Mouse (Mus musculus) T-cell, adult 2 months (primary cell): ENCODE measurements around the gene Disp1.

ENCODE experiments used
- DNase-seq: peaks from one replicate; pipeline ENCODE4 v3.0.0; 2022; ENCODE audit warnings: low spot score

Gene Disp1

DNA sequence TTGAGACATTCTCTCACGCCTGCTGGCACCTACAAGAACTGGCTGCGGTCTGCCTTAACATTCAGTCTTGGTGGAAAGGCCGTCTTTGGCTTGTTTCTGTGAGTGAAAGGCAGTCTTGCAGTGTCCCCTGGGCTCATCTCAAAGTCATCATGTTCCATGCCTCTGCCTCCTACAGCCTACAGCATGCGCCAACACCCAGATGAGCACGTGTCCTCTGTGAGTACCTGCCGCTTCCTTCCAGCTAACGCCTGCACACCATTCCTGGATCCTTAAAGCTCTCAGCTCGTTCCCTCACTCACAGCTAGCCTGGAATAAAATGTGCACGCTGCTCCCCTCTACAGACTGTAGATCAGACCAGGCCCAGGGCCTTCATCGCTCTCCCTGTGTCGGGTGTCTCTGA, 60.3 kb downstream of the Disp1 start:
- DNase-seq: no peak

DNA sequence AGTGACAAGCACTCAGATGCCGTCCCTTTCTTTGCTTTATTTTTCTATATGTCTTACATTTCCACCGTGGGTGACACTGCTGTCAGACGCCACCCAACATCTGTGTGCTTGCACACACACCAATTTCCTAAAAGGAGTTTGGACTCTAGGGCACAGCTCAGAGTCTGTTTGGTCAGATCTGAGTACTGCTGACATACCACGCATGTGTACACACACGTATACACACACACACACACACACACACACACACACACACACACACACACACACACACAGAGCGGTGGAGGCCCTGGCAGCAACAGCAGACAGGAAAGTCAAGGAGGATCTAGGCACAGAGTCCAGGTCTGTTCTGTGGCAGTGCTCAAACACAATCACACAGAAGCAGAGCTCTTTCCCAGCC, 61.1 kb downstream of the Disp1 start:
- DNase-seq: no peak

DNA sequence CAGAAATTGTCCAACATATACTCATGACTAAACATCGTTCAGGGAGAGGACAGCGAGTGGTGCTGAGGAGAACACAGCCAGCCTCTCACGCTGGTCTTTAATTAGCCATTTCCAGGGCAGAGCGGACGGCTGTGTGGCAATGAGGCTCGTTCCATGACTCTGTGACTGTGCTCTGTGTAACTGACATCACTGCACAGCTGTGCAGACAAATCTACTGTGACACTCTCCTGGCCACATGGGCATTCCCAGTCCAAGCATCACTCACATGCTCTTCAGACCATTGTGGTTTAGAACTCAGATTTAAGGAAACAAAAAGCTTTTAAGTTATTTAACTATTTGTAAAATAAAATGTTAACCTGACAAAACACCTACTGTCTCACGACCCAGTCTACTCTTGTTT, 62.1 kb downstream of the Disp1 start:
- no peak for DNase-seq

DNA sequence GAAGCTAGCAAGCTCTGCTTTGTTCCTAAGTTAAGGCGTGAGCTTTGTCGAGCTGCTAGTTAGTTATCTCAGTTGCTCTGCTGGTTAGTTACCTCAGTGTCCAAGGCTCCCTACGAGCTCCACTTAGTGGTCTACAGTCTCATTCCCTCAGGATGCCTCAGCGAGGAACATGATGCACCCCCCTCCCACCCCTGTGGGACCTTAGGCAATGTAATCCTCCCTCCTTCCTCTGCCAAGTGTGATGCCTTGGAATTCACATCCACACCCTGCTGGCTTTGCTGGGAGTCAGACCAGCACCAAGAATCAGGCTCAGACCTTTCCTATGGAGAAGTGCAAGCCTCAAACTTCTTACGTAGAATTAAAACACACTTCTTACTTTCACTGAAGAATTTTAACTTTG, 65.7 kb downstream of the Disp1 start:
- DNase-seq: no peak

DNA sequence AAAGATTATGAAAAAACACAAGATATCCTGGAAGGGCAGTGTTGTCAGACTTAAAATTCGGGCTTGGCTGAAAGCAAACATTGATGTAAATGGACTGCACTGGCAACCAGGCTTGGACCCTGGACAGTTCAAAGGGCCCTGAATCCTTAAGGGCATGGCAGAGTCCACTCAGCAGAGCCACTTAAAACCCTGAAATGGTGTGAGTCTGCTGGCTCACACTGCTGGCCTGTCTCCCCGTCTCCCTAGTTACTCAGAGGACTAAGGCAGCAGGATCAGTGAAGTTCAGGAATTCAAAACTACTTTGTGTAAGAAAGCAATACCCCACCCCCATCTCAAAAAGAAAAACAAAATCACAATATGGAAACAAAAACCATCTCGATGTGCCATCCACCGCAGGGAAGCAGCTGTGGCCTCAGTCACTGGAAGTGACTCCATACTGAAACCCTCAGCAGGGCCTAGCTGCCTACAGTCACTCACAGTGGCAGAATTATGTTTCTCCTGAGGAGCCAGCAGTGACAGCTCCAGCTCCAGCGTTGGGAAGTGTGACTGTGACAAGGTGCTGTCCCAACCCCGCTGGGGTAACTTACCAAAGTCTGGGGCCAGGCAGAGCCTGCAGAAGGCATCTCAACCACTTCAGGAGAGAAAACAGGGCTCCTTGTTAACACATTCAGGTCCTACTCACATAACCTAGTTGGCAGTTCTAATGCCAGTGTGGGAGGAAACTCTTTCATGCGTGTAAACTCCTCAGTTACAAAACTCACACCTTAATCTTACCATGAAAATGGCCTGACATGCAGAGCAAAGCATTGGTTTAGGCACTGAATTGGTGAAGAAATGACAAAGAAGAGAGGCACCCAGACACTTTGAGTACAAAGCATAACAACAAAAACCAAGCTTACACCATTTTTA, 66.8 kb downstream of the Disp1 start:
- no peak for DNase-seq

DNA sequence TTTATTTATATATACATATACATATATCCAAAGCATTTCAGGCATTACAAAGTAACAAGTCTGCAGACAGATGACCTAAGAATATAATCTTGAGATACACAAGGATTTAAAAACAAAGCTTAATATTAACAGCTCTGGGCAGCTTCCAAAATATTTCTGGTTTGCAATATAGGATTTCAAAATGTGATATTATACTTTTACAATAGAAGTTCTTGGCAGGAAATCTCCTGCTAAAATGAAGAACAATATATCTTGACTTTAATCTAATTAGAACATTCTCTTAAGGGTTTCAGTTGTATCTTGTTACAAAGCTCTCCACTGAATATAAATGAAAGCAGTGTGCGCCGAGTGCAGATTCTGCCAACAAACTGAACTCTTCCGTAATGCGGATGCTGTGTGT, 68.0 kb downstream of the Disp1 start:
- DNase-seq: no peak

DNA sequence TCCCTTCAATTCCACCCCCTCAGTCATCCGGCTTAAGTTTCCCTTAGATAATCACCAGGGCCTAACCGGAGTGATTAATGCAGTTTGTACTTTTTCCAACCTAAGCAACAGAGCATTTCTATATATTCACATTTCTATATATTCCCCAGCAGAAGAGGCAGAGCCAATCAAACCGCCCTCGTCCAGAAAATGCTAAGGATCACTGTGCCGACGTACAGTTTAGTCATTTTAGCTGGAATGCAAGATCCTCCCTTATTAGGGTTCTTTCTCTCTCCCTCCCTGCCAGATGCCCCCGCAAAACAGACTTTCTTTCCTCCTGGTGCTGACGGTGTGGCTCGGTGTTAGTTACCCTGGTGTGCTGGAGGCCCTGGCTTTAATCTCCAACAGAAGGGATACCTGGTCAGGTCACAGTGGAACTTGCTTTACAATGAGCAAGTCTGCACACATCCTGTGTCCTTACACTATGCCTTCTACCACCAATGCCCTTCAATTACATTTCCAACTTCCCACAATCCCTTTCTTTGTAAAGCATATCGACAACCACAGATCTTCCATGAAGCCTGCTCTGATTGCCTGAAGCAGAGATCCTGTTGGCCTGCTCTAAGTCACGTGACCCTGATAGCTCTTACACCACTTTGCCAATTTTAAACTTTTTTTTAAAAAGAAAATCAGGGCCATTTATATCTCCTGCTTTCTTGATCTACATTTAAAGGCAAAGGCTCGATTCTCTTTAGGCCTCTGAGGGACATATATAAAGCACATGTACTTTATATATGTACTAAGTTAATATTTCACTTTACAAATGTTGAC, 69.6 kb downstream of the Disp1 start:
- DNase-seq: no peak

DNA sequence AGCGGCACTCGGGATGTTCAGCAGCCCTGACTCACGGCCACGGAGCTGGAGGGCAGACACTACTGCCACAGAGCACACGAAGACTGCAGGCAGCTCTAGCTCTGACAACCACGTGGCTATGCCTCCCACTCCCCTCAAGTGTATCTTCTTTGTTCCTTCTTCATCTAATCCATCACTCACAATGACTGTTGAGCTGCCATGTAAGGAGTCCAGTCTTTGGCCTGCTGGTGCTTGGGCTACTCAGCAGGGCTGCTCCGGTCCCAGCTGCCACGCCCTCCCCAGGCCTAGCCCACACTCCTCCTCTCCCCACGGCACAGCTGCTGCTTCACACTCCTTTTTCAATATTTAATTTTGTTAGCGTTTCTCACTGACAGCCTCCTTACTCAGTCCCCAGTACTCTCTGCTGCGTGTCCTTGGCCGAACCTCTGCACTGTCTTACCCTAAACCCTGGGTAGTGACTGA, 70.9 kb downstream of the Disp1 start:
- DNase-seq: no peak

DNA sequence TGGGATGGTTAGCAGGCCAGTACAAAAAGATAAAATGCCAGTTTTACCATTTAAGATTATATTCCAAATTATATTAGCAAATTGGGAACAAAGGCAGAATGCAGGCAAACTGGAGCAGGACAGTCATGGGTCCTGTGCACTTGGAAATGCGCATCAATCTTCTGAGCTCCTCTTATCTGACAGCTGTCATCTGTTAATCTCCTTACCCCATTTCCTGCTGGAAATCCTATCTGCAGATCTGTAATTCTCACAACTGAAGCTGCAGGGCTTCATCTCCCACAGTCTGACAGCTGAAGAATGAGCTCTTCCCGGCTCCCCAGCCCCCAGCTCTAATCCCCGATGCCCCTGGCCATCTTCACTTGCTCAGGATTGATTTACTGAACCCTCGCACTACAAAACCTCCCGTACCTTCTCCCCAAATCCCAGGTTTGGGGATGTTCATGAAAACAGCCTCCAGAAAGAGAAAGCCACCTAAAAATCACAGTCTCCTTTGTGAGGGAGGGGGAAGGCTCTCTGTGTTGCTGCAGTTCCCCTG, 71.7 kb downstream of the Disp1 start:
- DNase-seq: no peak

DNA sequence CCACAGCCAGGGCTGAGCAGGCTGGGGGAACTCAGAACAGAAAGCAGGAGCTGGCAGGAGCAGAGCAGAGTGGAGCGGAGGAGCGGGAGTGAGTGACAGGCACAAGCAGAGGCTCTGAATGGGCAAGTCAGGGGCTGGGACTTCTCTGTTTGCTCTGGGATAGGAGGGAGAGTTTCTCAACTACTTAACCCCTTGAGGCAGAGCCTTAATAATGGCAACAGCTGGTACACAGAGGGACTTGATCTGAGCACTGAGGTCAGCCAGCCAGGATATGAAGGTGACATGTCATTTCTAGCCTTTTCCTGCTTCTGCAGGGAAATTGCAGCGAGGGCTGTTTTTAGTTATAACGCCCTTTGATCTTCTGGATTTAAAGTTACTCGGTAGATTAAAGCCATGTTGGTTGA, 73.9 kb downstream of the Disp1 start:
- DNase-seq: peak; percentile 22

DNA sequence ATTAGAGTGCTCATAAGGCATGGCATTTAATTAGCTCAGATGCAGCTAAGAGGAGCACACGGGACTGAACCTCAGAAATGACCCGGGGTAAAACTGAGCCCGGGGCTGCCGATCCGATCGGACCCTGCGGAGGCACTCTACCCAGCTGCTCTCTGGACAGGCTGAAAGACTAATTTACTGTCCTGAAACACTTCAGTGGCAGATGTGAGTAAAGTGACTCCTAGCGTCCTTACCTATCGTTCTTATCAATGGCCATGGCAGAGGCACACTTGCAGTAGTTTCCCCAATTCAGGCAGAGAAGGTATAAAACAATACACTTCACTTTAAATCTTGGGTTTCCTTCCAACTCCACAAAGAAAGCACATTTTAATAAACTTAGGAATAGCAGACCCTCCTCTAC, 74.5 kb downstream of the Disp1 start:
- DNase-seq: no peak

DNA sequence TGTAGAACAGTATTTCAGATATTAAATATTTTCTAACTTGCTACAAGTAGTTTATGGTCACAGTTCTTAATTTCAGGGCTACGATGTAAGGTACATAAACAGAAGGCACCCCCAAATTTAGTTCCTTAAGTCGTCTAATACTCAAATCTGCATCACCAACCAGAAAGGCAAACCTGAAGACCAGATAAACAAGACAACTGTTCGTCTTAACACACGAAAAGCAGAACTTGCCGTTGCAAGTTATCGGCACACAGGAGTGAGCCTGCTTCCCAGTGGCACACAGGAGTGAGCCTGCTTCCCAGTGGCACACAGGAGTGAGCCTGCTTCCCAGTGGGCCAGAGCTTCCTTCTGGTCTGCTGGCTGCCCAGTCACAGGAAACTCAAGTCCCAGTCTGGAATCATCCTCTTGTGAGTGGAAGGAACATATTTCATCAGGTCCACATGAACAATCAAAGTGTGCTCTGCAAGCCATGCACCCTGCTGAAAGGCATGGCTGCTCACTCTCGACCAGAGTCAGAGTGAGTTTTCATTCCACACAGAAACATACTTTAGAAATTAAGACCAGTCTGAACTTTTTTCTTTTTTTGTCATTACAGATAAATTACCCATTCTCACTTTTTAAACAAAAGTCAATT, 75.1 kb downstream of the Disp1 start:
- DNase-seq: no peak

DNA sequence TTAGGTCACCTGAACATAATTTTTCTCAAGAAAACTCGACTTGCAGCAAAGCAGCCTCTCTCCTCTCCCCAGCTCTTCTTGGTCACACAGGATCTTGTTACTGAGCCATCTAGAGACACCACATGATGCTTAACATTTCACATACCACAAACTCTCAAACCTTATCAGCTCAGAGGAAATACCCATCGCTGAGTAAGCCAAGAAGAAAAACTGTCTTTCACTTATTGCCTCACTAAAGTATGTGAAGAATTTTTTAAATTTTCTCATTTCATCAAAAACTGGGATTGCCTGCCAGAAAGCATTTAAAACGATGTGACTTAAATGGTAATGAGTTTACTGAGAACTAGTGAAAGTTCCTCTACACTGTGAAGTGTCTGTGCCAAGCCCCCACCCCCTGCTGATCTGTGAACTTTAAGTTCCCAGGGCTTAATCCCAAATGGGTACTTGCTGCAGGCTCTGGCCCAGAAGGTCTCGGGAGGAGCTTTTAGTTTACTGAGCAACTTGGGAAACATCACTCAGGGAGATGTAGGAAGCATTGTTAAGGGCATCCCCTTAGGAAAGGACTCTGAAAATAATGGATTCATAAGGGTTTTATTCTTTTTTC, 76.6 kb downstream of the Disp1 start:
- no peak for DNase-seq

DNA sequence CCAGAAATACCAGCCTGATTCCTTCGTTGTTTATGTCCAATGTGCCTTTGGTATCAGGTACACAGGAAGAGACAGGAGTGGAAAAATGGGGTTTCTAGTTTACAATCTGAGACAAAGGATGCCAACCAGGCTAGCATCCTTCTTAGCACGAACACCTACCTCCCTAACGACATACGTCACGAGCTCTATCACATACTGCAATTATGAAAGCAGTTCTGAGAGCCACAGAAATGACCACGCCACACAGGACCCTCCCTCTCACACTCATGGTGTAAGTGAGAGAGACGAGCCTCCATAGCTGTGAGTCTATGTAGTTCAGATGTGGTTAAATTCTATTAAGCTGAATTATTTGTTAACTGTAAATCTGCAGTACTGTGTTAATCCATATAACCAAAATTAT, 78.1 kb downstream of the Disp1 start:
- no peak for DNase-seq

DNA sequence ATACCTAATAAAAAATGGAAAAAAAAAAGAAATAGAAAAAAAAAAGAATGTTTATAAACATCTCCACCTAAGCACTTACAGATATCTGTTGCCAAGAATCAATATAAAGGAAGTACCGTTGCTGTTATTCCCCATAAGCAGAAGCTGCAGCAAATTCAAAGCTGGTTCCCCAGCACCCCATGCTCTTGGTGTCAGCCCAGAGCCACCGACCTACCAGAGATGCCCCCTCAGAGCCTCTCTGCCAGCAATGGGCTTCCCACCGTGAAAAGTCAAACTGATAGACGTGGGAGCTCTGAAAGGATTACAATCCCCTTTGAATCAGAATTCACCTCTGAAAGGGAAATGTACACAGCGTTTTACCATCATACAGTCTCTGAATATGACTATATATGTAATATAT, 78.8 kb downstream of the Disp1 start:
- no peak for DNase-seq

DNA sequence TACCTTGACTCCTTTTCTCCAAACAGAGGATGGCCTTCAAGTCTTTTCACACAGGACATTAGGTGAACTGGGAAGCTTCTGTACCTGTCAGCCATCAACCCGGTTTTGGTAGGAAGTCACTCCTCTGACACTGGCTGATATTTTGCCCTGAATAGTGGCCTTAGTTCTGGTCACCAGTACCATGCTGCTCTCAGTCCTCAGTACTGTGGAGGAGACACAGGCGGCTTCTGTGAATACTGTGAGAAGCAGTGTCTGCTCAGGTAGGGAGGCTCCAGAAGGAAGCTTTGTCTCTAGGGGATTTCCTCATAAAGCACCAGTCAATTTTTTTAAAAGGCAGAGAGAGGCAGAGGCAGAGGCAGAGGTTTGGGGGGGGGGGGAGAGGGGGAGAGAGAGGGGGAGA, 80.0 kb downstream of the Disp1 start:
- no peak for DNase-seq

DNA sequence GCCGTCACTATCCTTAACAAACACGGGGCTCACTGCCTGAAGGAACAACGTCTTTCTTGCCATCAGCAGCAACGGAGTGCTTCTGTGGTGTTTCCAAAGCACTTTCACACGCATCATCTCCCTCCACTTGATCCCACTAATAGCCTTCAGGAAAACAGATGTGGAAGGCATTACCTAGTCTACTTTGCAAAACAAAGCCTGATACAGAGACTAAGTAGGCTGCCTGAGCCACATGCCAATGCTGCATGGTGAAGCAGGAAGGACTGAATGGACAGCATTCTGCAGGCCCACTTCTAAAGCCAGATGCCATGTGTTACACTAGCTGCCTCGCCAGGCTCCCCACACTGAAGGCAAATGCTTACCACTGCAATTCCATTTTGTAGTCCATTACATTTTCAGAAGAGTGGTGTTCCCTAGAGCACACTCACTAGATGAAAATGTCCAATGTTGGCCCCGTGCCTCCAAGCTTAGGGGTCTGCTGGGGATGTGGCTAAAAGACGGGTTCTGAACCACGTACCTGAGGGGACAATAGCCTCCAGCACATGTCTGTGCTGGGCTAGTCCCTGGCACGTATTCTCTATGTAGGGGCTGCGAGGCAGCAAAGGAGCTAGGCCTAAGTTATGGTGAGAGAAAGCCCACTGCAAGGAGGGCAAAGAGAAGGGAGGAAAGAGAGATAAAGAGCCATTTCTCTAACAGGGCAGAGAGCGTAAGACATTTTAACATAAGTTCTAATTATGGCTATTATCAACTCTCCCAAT, 80.6 kb downstream of the Disp1 start:
- no peak for DNase-seq

DNA sequence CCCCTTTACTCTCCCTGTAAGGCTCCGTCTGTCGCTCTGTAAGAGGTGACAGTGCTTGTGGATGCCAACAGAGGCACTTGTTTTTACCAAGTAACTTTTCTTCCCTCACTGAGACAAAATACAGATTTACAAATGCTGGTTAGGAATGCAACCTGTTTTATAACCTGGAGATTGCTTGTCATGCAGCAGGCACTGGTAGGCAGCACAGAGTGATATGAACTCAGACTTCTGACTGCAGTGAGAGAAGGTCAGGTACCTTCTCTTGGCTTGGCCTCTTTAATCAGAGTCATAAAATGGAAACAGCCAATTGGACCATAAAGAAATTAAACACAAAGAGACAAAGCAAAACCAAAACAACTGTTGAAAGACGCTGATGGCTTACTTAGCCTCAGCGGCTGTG, 83.2 kb downstream of the Disp1 start:
- DNase-seq: no peak

DNA sequence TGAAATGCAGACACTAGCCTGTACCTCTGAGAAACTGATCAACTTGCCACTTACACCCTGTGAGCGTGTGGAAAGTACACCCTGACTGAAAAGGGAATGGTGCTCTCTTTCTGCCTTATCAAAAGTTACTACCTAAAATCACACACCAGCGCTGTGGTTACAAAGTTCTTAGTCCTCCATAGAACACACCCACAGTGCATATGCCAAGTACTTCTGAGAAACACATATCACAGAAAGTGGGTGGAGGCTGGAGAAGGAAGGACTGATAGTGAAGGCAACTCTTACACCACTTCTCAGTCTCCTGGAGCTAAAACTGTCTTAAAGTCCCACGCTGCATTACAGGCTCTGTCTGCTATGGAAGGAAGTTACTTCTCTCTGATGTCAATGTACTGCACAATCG, 86.9 kb downstream of the Disp1 start:
- peak; percentile 14 for DNase-seq

DNA sequence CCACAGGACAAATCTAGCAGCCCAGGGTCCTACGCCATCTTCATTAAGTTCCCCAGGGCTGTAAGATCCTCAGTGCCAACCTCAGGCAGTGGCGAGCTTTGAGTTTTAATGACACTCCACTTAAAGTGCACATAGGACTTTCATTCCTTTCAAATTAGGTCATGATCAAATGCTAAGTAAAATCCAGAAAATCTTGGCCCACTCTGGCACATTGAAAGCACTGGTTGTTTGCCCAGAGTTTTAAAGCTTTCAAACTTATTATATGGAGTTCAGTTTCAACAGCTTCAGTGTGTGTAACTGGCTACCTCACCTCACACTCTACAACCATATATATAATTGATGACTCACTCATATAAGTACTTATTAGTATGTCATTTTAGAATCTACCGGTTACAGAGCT, 87.9 kb downstream of the Disp1 start:
- no peak for DNase-seq

DNA sequence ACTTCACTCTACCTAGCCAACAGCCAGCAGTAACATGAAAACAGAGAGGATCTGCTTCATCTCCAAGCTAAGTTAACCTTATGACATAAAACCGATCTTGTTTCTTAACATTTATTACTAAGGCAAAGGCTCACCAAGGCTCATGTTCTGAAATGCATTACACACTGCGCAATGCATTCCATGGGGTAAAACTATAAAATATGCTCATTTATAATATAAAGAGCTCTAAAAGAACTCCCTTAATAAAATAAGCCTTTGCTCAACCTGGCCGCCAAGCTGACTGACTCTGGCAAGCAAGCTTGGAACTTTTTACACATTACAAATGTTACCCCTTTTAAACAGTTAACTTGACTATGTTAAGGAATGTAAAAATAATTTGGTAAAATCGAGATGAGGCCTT, 94.1 kb downstream of the Disp1 start:
- DNase-seq: no peak
